Comparison of ENCODE assay signal across 10 mouse cellular contexts in the genomic region with DNA sequence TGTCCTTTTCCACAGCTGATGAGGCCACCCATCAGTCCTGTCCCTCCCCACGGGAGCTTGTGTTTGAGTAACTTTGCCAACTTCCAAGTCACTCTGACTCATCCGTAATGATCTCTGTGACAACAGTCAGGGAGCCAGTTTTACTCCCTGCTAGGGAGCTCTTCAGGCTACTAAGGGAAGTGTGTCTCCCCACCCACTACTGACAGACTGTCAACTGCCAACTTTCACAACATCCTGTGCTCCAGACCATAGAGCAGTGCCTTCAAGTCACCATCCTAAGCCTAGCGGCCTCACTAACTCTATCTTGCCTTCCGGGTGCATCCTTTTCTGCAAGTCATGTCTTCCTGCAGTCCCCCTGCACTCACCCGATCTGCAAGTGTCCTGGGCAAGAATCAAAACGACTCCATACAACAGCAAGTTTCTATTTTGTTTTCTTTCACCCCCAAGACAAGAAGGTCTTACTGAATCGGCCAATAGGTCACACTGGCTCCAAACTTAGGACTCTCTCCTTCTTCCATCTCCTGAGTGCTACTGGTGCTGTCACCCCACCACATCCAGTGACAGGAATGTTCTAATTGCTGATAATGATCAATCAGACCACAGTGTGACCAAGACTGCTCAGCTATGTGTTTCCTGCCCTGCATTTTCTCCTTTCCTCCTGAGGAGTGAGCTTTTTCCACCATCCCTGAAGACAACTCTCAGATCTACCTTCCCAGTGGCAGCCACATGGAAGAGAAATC. TPM values are rescaled to one million over a fixed set of nuclear protein-coding genes. Genes with fewer than 3 reads are reported as not detected.
DNase-seq lines count a peak whose midpoint lies in the region; ATAC-seq lines count a peak whose summit lies in the region.
"Had no signal": no experiment of that assay in that cellular context is flagged by ENCODE, and none has a peak within 500 bp of the region (broad histone marks: within the 10 kb centered on the region; RNA-seq: fewer than 3 reads in every experiment).

No protein-coding gene starts in this region.

- peak overlapping the region; percentile 28 for H3K4me2 ChIP-seq in liver, embryonic 11.5 days
- no peak overlapping the region for H3K4me2 ChIP-seq in forebrain, embryonic 14.5 days (ENCODE audit: low read length)
- H3K4me2 ChIP-seq: midbrain, embryonic 12.5 days had no signal

- no peaks in the 10 kb centered on the region for H3K27me3 ChIP-seq in liver, embryonic 11.5 days (replicated peaks; ENCODE audit: control insufficient read depth, insufficient read depth, low read length)
- no peaks in the 10 kb centered on the region for H3K27me3 ChIP-seq in forebrain, embryonic 14.5 days (replicated peaks; ENCODE audit: control insufficient read depth, insufficient read depth, low read length)
- H3K27me3 ChIP-seq: CH12.LX; midbrain, embryonic 12.5 days had no signal

- H3K36me3 ChIP-seq in liver, embryonic 11.5 days (ENCODE audit: control insufficient read depth, insufficient read depth, low read length) = no peaks in the 10 kb centered on the region
- H3K36me3 ChIP-seq in forebrain, embryonic 14.5 days (ENCODE audit: control insufficient read depth, insufficient read depth, low read length) = no peaks in the 10 kb centered on the region
- H3K36me3 ChIP-seq: midbrain, embryonic 12.5 days had no signal

- H3K9me3 ChIP-seq in liver, embryonic 11.5 days (ENCODE audit: control insufficient read depth, low read length) = no peaks in the 10 kb centered on the region
- no peaks in the 10 kb centered on the region for H3K9me3 ChIP-seq in forebrain, embryonic 14.5 days (replicated peaks; ENCODE audit: control insufficient read depth, low read length)
- H3K9me3 ChIP-seq: midbrain, embryonic 12.5 days had no signal

- WGBS in liver, embryonic 11.5 days = 18% methylated on average over 7 of the region's 7 CpGs
- 79% methylated on average over 7 of the region's 7 CpGs for WGBS in forebrain, embryonic 14.5 days

- peak; percentile 55 for ATAC-seq in frontal cortex, adult (ENCODE audit: low TSS enrichment)
- peak; percentile 93 for ATAC-seq in common myeloid progenitor, adult 5-6 weeks (replicated peaks; ENCODE audit: low read depth, poor library complexity, severe bottlenecking)
- peak; percentile 78 for ATAC-seq in liver, embryonic 11.5 days (replicated peaks; ENCODE audit: low FRiP score)
- no peak for ATAC-seq in forebrain, embryonic 14.5 days

- no peak overlapping the region for H3K4me3 ChIP-seq in liver, embryonic 11.5 days (ENCODE audit: low read depth, low read length)
- no peak overlapping the region for H3K4me3 ChIP-seq in forebrain, embryonic 14.5 days (ENCODE audit: low read depth, low read length)
- H3K4me3 ChIP-seq: midbrain, embryonic 12.5 days had no signal

- no peak for DNase-seq in frontal cortex, postnatal 14 days (ENCODE audit: low spot score in 2 of 2)
- no peak for DNase-seq in liver, embryonic 11.5 days (ENCODE audit: low spot score)
- DNase-seq in skeletal muscle tissue, adult 2 months (ENCODE audit: low read depth, low spot score) = peak; percentile 40
- DNase-seq in yolk sac, embryonic 10.5 days (ENCODE audit: low spot score) = no peak
- no peak for DNase-seq in forebrain, embryonic 14.5 days (ENCODE audit: low spot score)
- no peak for DNase-seq in kidney, adult 11 months

- peak overlapping the region; percentile 17 for H3K27ac ChIP-seq in liver, embryonic 11.5 days (ENCODE audit: low read depth, low read length)
- no peak overlapping the region for H3K27ac ChIP-seq in forebrain, embryonic 14.5 days (ENCODE audit: low read depth, low read length)
- H3K27ac ChIP-seq: midbrain, embryonic 12.5 days had no signal

- no peak overlapping the region for H3K9ac ChIP-seq in liver, embryonic 11.5 days (ENCODE audit: low read depth, low read length)
- H3K9ac ChIP-seq in forebrain, embryonic 14.5 days (ENCODE audit: low read length) = no peak overlapping the region
- H3K9ac ChIP-seq: midbrain, embryonic 12.5 days had no signal

- peaks cover 33% of the 10 kb centered on the region for H3K4me1 ChIP-seq in liver, embryonic 11.5 days (replicated peaks; ENCODE audit: control insufficient read depth, insufficient read depth, low read length)
- peaks cover 4% of the 10 kb centered on the region; the same call in 1 of the 2 replicates for H3K4me1 ChIP-seq in forebrain, embryonic 14.5 days (ENCODE audit: control insufficient read depth, insufficient read depth, low read length)

RNA-seq across cellular contexts. Expression of a gene that starts 43.3 kb away (rescaled TPM):
- 110 and 124 TPM in 2 replicates for total RNA-seq in common myeloid progenitor, adult 5-6 weeks (2017)
- 103 and 123 TPM in 2 replicates for polyA plus RNA-seq in liver, embryonic 11.5 days (2014; fragmentation: Nextera tagmentation; extraction: Ambion mirVana)
- polyA plus RNA-seq in forebrain, embryonic 14.5 days (2014; fragmentation: Nextera tagmentation; extraction: Ambion mirVana) = 114 and 139 TPM in 2 replicates
